Mouse (Mus musculus) heart, postnatal 0 days (tissue): ENCODE results near the gene Thap3. TPM values are rescaled to one million over a fixed set of nuclear protein-coding genes. Genes with fewer than 3 reads are reported as not detected.

Source experiments
- ATAC-seq: fragments of 200-750 bp; cut with Nextera tagmentation; 2 replicates; pipeline ENCODE4 v1.8.0; 2017; ENCODE audit warnings: low read depth, moderate number of reproducible peaks, moderate library complexity; ENCODE audit not compliant: insufficient read depth
- DNase-seq: peaks from one replicate; pipeline ENCODE4 v3.0.0-alpha.2; 2016; ENCODE audit warnings: low spot score
- H3K27ac ChIP-seq: fragments of 300-500 bp; sonication (generic); 2 replicates; pipeline ENCODE4 v1.5.1; 2014; ENCODE audit warnings: low read depth, mild to moderate bottlenecking
- H3K27me3 ChIP-seq: fragments of 300-500 bp; sonication (generic); 2 replicates; pipeline ENCODE4 v1.6.1; 2014; ENCODE audit warnings: low read length, mixed read lengths; ENCODE audit not compliant: control insufficient read depth, insufficient read depth
- H3K36me3 ChIP-seq: fragments of 300-500 bp; sonication (generic); replicated peaks from 2 replicates; pipeline ENCODE4 v1.6.1; 2014; ENCODE audit warnings: low read length, mixed read lengths; ENCODE audit not compliant: control insufficient read depth, insufficient read depth
- H3K4me1 ChIP-seq: fragments of 300-500 bp; sonication (generic); 2 replicates; pipeline ENCODE4 v1.6.1; 2014; ENCODE audit warnings: antibody characterized with exemption; ENCODE audit not compliant: control insufficient read depth, insufficient read depth
- H3K4me2 ChIP-seq: fragments of 300-500 bp; sonication (generic); 2 replicates; pipeline ENCODE4 v1.6.1; 2014; ENCODE audit warnings: low read depth, mild to moderate bottlenecking, low read length, moderate library complexity
- H3K4me3 ChIP-seq: fragments of 300-500 bp; sonication (generic); 2 replicates; pipeline ENCODE4 v1.5.1; 2014; ENCODE audit warnings: low read depth, low read length
- H3K9ac ChIP-seq: fragments of 300-500 bp; sonication (generic); replicated peaks from 2 replicates; pipeline ENCODE4 v1.6.1; 2014; ENCODE audit warnings: low read depth, low read length, mixed read lengths
- H3K9me3 ChIP-seq: fragments of 300-500 bp; sonication (generic); replicated peaks from 2 replicates; pipeline ENCODE4 v1.6.1; 2016; ENCODE audit warnings: low read length; ENCODE audit not compliant: control insufficient read depth
- CTCF ChIP-seq: IDR thresholded peaks from 2 replicates; pipeline ENCODE4 v1.5.1; 2016; ENCODE audit warnings: antibody characterized with exemption, control low read depth, low read depth
- EP300 ChIP-seq: IDR thresholded peaks from 2 replicates; pipeline ENCODE4 v1.6.1; 2016; ENCODE audit warnings: antibody characterized with exemption, low read depth
- WGBS: fragments of 180-500 bp; shearing (Covaris S2); extraction: QIAGEN DNeasy Blood & Tissue Kit; methylation state at CpG from one replicate; pipeline ENCODE4 v1.1.7; 2014; 5-methylcytosine and 5-hydroxymethylcytosine counted together
- polyA plus RNA-seq: library from polyadenylated mRNA; unstranded; fragments of >200 nt; fragmentation: Nextera tagmentation; extraction: Ambion mirVana; gene quantifications from 2 replicates; pipeline ENCODE4 v1.2.1, GENCODE M21; 2015
- total RNA-seq: library from RNA; depleted of rRNA; stranded (reverse); fragments of >200 nt; gene quantifications from 2 replicates; pipeline ENCODE4 v1.2.3, GENCODE M21; 2014; ENCODE audit warnings: low replicate concordance

Gene Thap3
- total and polyA plus RNA-seq, 2 experiments from 2014 or later: 22.0 to 23.2 TPM

DNA sequence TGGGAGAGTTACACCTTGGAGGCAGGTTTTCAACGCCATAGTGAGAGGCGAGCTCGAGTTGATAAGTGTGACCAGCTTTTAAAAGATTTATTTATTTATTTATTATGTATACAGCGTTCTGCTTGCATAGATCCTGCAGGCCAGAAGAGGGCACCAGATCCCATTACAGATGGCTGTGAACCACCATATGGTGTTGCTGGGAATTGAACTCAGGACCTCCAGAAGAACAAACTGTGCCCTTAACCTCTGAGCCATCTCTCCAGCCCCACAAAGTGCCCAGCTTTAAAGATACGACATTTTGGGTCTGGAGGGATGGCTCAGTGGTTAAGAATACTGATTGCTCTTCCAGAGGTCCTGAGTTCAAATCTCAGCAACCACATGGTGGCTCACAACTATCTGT is 40.3 kb upstream of the Thap3 start:
- TF ChIP-seq CTCF (peak; percentile 45), EP300 (no peak)
- no peak for DNase-seq
- Histone ChIP-seq H3K4me2 (no peak overlapping the region), H3K4me1 (peaks cover 22% of the 10 kb centered on the region), H3K9me3 (no peaks in the 10 kb centered on the region), H3K36me3 (peaks cover 6% of the 10 kb centered on the region), H3K4me3 (no peak overlapping the region), H3K27me3 (no peaks in the 10 kb centered on the region), H3K27ac (no peak overlapping the region), H3K9ac (no peak overlapping the region)
- WGBS: 32% methylated on average over 5 of the region's 5 CpGs
- no peak for ATAC-seq

DNA sequence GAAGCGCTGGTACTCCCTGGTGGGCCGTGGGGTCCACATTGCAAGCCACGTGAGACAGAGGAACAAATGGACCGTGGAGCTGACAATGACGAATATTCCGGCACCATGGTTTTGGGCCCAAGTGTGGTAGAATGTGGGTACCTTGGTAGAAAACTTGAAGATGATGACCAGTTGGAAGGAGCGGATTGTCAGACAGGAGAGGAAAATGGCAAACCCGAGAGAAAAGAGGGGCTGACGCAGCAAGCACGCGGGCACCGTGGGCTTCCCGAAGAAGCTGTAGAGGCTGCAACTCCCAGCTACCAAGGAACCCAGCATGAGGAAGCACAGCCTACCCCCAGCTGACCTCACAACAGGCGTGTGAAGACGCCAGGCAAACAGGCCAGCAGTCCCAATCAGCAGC is 39.7 kb upstream of the Thap3 start:
- TF ChIP-seq CTCF (no peak), EP300 (no peak)
- H3K9me3 ChIP-seq: no peaks in the 10 kb centered on the region
- H3K9ac ChIP-seq: no peak overlapping the region; the same call in 1 of the 2 replicates
- peaks cover 11% of the 10 kb centered on the region for H3K36me3 ChIP-seq
- peaks cover 22% of the 10 kb centered on the region for H3K4me1 ChIP-seq
- H3K27me3 ChIP-seq: no peaks in the 10 kb centered on the region
- DNase-seq: no peak
- H3K4me3 ChIP-seq: 0 out of 2 replicates have a peak overlapping the region, but pooled peaks have one; percentile 75
- no peak for ATAC-seq
- 57% methylated on average over 15 of the region's 15 CpGs for WGBS
- H3K27ac ChIP-seq: no peak overlapping the region
- H3K4me2 ChIP-seq: 0 out of 2 replicates have a peak overlapping the region, but pooled peaks have one; percentile 84

- DNase-seq (peak; percentile 96), ATAC-seq (peak; percentile 98)
- TF ChIP-seq EP300 (no peak), CTCF (no peak)
- Histone ChIP-seq H3K4me3 (peak within 1 kb of the TSS; percentile 75), H3K9ac (peak within 1 kb of the TSS; percentile 53), H3K4me1 (peaks cover 22% of the 10 kb centered on the region), H3K27ac (peak within 1 kb of the TSS; percentile 72), H3K4me2 (peak within 1 kb of the TSS; percentile 84), H3K36me3 (peaks cover 18% of the 10 kb centered on the region), H3K9me3 (no peaks in the 10 kb centered on the region), H3K27me3 (no peaks in the 10 kb centered on the region)
- under 1% methylated on average over 32 of the region's 35 CpGs for WGBS
Measured at GRCm38 (mm10) chr4:152027524-152027923, 38.7 kb upstream of the Thap3 start, which contains the start of gene Zbtb48. TSS of gene Zbtb48 (minus strand) at chr4:152027671.

DNA sequence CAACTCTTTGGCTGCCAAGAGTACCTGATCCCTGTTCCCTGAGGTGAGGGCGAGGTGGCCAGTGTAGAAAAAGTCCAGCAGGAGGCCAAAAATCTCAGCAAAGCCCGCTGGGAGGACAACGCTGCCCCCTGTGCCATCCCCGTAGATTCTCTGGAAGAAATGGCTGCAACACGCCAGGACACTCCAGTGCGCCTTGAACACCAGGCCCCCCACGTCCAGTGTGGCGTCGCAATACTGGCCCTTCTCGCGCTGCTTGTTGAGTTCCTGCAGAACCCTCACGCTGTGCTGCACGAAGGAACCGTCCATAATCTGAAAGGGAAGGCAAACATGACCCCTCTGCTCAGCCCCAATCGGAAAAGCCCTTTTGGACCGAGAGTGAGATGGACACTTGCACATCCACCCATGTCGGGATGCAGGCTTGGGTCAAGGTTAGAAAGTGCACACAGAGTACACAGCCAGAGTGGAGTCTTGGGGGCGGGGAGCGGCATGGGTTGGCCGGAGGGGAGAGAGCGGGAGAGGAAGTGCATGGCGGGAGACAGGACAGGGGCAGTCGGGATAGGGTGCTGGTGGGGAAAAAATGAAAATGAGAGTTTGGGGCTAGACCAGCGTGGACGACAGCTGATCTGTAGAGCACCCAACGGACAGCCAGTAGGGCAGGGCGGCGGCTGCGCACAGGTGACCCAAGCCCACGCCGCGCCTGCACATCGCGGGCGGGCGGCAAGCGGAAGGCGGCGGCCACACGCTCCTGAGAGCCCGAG is 38.1 kb upstream of the Thap3 start:
- H3K4me2 ChIP-seq: peak overlapping the region; percentile 84
- DNase-seq: no peak
- H3K36me3 ChIP-seq: peaks cover 23% of the 10 kb centered on the region
- H3K4me3 ChIP-seq: peak overlapping the region; percentile 75
- TF ChIP-seq EP300 (no peak), CTCF (no peak)
- WGBS: 3% methylated on average over 32 of the region's 41 CpGs
- no peaks in the 10 kb centered on the region for H3K9me3 ChIP-seq
- peak overlapping the region; percentile 72 for H3K27ac ChIP-seq
- H3K4me1 ChIP-seq: peaks cover 22% of the 10 kb centered on the region
- H3K27me3 ChIP-seq: no peaks in the 10 kb centered on the region
- peak; percentile 61 for ATAC-seq
- H3K9ac ChIP-seq: peak overlapping the region; percentile 53

DNA sequence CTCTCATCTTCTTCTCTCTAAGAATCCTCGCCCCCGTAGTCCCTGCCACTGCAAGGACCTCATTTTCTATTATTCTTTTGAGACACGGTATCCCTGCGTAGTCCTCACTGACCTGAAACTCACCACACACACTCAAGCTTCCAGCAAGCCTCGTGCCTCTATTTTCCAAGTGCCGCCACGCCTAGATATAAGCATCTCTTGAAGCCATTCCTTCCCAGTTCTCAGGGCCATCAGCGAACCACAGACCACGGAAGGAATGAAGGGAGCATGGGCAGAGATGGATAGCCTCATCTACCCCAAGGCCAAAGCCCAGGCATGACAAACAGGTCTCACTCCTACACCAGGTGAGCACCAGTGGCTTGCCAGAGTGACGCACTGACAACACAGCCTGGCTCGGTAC is 35.7 kb upstream of the Thap3 start:
- TF ChIP-seq CTCF (no peak), EP300 (no peak)
- Histone ChIP-seq H3K27me3 (no peaks in the 10 kb centered on the region), H3K9ac (no peak overlapping the region), H3K27ac (no peak overlapping the region), H3K4me2 (no peak overlapping the region), H3K36me3 (peaks cover 47% of the 10 kb centered on the region), H3K9me3 (no peaks in the 10 kb centered on the region), H3K4me3 (no peak overlapping the region), H3K4me1 (peaks cover 22% of the 10 kb centered on the region)
- ATAC-seq: no peak
- 88% methylated on average over 11 of the region's 11 CpGs for WGBS
- no peak for DNase-seq

DNA sequence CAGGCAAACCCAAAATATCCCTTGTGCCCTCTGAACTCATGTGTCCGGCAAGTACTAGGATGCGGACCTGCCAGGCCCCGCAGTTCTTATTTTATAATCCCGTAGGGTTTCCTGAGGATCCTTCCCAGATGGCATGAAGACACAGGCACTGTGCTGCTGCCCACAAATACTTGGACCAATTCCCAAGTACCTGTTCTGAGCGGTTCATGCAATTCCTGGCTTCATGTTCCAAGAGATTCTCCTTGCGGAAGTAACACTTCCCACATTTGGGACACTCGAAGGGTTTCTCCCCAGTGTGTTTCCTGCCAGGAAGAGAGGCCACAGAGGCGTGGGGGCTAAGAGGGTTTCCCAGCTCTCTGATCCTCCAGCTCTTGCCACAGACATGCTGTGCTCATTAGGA is 33.7 kb upstream of the Thap3 start:
- no peaks in the 10 kb centered on the region for H3K9me3 ChIP-seq
- no peaks in the 10 kb centered on the region for H3K27me3 ChIP-seq
- peaks cover 16% of the 10 kb centered on the region for H3K4me1 ChIP-seq
- H3K27ac ChIP-seq: no peak overlapping the region
- no peak overlapping the region for H3K9ac ChIP-seq
- TF ChIP-seq EP300: no peak
- TF ChIP-seq CTCF: no peak
- peaks cover 61% of the 10 kb centered on the region for H3K36me3 ChIP-seq
- ATAC-seq (no peak), DNase-seq (no peak)
- no peak overlapping the region for H3K4me3 ChIP-seq
- no peak overlapping the region for H3K4me2 ChIP-seq
- WGBS: 74% methylated on average over 8 of the region's 8 CpGs
